8 mouse cellular contexts compared by ENCODE assay signal in the genomic region with DNA sequence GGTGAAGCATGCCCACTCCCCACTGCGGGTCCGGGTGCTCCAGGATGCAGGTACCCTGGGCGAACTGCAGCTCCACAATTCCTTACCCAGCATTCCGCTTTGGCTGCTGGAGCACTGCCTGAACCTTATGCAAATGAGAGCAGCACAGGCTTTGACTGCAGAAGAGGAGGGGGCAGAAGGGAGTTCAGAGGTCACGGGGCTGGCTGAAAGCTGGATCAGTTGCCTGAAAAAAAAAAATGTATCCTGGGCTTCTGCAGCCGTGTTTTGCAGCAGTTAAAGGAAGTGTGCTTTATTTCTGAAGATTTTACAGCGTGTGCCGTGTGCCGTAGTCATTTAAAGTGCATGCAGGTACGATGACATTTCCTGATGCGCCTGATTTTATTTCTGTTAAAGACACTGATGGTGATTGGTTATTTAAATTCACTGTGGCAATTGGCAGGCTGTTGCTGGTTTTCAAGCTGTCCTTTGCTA.
DNase-seq lines count a peak whose midpoint lies in the region; ATAC-seq and TF ChIP-seq lines count a peak whose summit lies in the region.

No protein-coding gene starts in this region.

- peak overlapping the region; percentile 37 for H3K4me3 ChIP-seq in forebrain, embryonic 11.5 days (ENCODE audit: low read depth, low read length)
- peak overlapping the region; percentile 48 for H3K4me3 ChIP-seq in hindbrain, embryonic 13.5 days

- TF ChIP-seq CTCF in brain, embryonic 14.5 days (IDR thresholded peaks at IDR 0.05; ENCODE audit: borderline replicate concordance, extremely low read depth, insufficient read depth, insufficient read length) = no peak

- ATAC-seq in forebrain, embryonic 11.5 days (replicated peaks; ENCODE audit: low FRiP score) = peak; percentile 92
- peak; percentile 91 for ATAC-seq in hindbrain, embryonic 13.5 days (ENCODE audit: low FRiP score)

- H3K27me3 ChIP-seq in forebrain, embryonic 11.5 days (ENCODE audit: control insufficient read depth, insufficient read depth, low read length) = no peaks in the 10 kb centered on the region
- no peaks in the 10 kb centered on the region for H3K27me3 ChIP-seq in hindbrain, embryonic 13.5 days

- no peaks in the 10 kb centered on the region for H3K36me3 ChIP-seq in forebrain, embryonic 11.5 days (ENCODE audit: control insufficient read depth, insufficient read depth, low read length)
- H3K36me3 ChIP-seq in hindbrain, embryonic 13.5 days = no peaks in the 10 kb centered on the region

- H3K9me3 ChIP-seq in forebrain, embryonic 11.5 days (ENCODE audit: control insufficient read depth, low read length) = no peaks in the 10 kb centered on the region
- H3K9me3 ChIP-seq in hindbrain, embryonic 13.5 days = no peaks in the 10 kb centered on the region

- no peak for TF ChIP-seq POLR2A in brain, embryonic 14.5 days (IDR thresholded peaks at IDR 0.05; ENCODE audit: borderline replicate concordance, extremely low read depth, insufficient read depth, insufficient read length, poor library complexity, severe bottlenecking)

- peak overlapping the region; percentile 64 for H3K4me2 ChIP-seq in forebrain, embryonic 11.5 days (ENCODE audit: low read depth, low read length, severe bottlenecking)
- H3K4me2 ChIP-seq in hindbrain, embryonic 13.5 days = peak overlapping the region; percentile 63

- H3K27ac ChIP-seq in forebrain, embryonic 11.5 days (ENCODE audit: low read depth, low read length) = peak overlapping the region; percentile 59; the same call in 1 of the 2 replicates
- H3K27ac ChIP-seq in hindbrain, embryonic 13.5 days = peak overlapping the region; percentile 95

- peak; percentile 11 for DNase-seq in 3134 (ENCODE audit: extremely low read depth, insufficient read length, low spot score)
- DNase-seq in brain, embryonic 14.5 days (ENCODE audit: low read depth) = peak; percentile 97
- DNase-seq in forebrain, embryonic 11.5 days (ENCODE audit: low spot score) = peak; percentile 77
- peak; percentile 72 to 77 for DNase-seq in layer of hippocampus, postnatal 36 days
- DNase-seq in lung, postnatal 10 days = peak; percentile 7
- peak; percentile 75 for DNase-seq in right cerebral cortex, postnatal 25 days
- DNase-seq in urinary bladder, postnatal 10 days (ENCODE audit: low spot score) = no peak

- peak overlapping the region; percentile 51 for H3K9ac ChIP-seq in forebrain, embryonic 11.5 days (ENCODE audit: low read length)
- H3K9ac ChIP-seq in hindbrain, embryonic 13.5 days = peak overlapping the region; percentile 79

- 2% methylated on average over 11 of the region's 11 CpGs for WGBS in forebrain, embryonic 11.5 days
- under 1% methylated on average over 11 of the region's 11 CpGs for WGBS in hindbrain, embryonic 13.5 days

- no peaks in the 10 kb centered on the region for H3K4me1 ChIP-seq in forebrain, embryonic 11.5 days (replicated peaks; ENCODE audit: control insufficient read depth, insufficient read depth, low read length)
- H3K4me1 ChIP-seq in hindbrain, embryonic 13.5 days (replicated peaks) = peaks cover 19% of the 10 kb centered on the region
